Mouse (Mus musculus) hindbrain, embryonic 13.5 days (tissue): Measurements from ENCODE around the gene Tango6. TPM values are rescaled to one million over a fixed set of nuclear protein-coding genes. Genes with fewer than 3 reads are reported as not detected.

ENCODE experiments used
- ATAC-seq: fragments of 200-750 bp; cut with Nextera tagmentation; 2 replicates; pipeline ENCODE4 v1.8.0; 2017; ENCODE audit warnings: moderate TSS enrichment; ENCODE audit not compliant: low FRiP score
- H3K27ac ChIP-seq: fragments of 300-500 bp; sonication (generic); 2 replicates; pipeline ENCODE4 v1.5.1; 2015; ENCODE audit warnings: inconsistent platforms, mild to moderate bottlenecking, moderate library complexity
- H3K27me3 ChIP-seq: fragments of 300-500 bp; sonication (generic); 2 replicates; pipeline ENCODE4 v1.6.1; 2015; ENCODE audit warnings: mild to moderate bottlenecking, inconsistent platforms
- H3K36me3 ChIP-seq: fragments of 300-500 bp; sonication (generic); 2 replicates; pipeline ENCODE4 v1.6.1; 2015; ENCODE audit warnings: mild to moderate bottlenecking, inconsistent platforms
- H3K4me1 ChIP-seq: fragments of 300-500 bp; sonication (generic); replicated peaks from 2 replicates; pipeline ENCODE4 v1.6.1; 2015; ENCODE audit warnings: inconsistent platforms
- H3K4me2 ChIP-seq: fragments of 300-500 bp; sonication (generic); 2 replicates; pipeline ENCODE4 v1.6.1; 2015; ENCODE audit warnings: inconsistent platforms, mild to moderate bottlenecking, moderate library complexity
- H3K4me3 ChIP-seq: fragments of 300-500 bp; sonication (generic); 2 replicates; pipeline ENCODE4 v1.5.1; 2015; ENCODE audit warnings: mild to moderate bottlenecking, inconsistent platforms
- H3K9ac ChIP-seq: fragments of 300-500 bp; sonication (generic); 2 replicates; pipeline ENCODE4 v1.6.1; 2015; ENCODE audit warnings: mild to moderate bottlenecking, inconsistent platforms
- H3K9me3 ChIP-seq: fragments of 300-500 bp; sonication (generic); 2 replicates; pipeline ENCODE4 v1.6.1; 2016; ENCODE audit warnings: inconsistent platforms
- WGBS: fragments of 180-500 bp; shearing (Covaris S2); methylation state at CpG from one replicate; pipeline ENCODE4 v1.1.7; 2015; 5-methylcytosine and 5-hydroxymethylcytosine counted together
- polyA plus RNA-seq: library from polyadenylated mRNA; unstranded; fragments of >200 nt; fragmentation: Nextera tagmentation; extraction: Ambion mirVana; gene quantifications from 2 replicates; pipeline ENCODE4 v1.2.1, GENCODE M21; 2015

The Tango6 gene
- polyA plus RNA-seq, 1 experiment from 2014 or later, result 6.6 TPM

DNA sequence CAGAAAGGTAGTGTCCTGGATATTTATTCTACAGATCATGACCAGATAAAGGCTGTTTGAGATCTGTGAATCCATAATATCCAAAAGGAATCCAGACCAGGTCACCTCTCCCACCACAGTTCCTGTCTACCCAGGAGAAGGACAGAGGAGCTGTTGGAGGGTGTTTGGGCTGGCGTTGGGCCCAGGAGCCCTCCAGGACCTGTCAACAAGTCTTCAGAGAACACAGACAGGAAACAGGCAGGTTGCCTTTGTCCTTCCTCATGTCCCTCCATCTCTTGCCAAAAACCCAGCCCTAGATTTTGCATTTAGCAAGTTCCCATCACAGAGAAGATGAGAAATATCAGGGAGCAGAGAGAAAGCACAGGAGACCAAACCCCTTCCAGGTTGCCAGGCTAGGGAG is 152.0 kb downstream of the Tango6 start:
- 71% methylated on average over 1 of the region's 1 CpGs for WGBS

DNA sequence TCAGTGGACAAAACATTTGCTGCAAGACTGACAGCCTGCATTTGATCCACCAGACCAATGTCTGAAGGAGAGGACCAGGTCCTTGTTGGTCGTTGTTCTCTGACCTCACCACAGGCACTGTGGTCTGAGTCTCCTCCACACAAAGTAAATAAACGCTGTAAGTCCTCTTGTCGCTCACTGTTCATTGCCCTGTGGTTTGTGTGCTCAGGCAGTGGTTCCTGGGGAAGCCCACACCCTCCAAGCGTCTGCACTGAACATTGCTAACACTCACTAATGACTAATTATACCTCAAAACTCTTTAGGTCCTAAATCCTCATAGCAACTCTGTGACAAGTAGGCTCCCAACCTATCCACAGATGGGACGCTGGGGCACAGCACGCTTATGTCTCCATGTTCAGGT is 153.7 kb downstream of the Tango6 start:
- Histone ChIP-seq H3K36me3 (no peaks in the 10 kb centered on the region), H3K4me1 (peaks cover 18% of the 10 kb centered on the region), H3K27me3 (no peaks in the 10 kb centered on the region), H3K27ac (no peak overlapping the region), H3K9me3 (no peaks in the 10 kb centered on the region), H3K9ac (no peak overlapping the region), H3K4me3 (no peak overlapping the region), H3K4me2 (no peak overlapping the region)
- WGBS, result 90% methylated on average over 6 of the region's 6 CpGs
- ATAC-seq, result no peak

More for the DNA sequence above, 152.0 kb downstream of the Tango6 start:
- Histone ChIP-seq H3K4me3 (no peak overlapping the region), H3K9me3 (no peaks in the 10 kb centered on the region), H3K4me2 (no peak overlapping the region), H3K27me3 (no peaks in the 10 kb centered on the region), H3K27ac (no peak overlapping the region), H3K36me3 (no peaks in the 10 kb centered on the region), H3K4me1 (peaks cover 13% of the 10 kb centered on the region), H3K9ac (no peak overlapping the region)
- no peak for ATAC-seq

DNA sequence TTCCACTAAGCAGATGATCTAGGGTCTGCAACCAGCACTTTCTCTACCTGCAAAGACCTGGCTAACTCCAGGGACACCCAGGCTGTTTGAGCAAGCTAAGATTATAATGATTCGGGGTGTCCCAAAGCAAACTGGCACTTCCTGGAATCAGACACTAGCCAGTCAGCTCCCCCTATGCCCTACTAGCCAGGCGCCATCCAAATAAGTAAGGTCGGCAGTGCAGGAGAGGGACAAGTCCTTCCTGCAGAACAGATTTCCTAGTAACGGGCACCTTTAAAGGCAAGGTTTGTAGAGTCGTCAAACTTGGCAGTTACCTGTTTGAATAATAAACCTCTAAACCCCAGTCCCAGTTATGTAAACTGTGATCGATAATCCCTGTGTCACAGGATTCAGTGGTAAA is 155.9 kb downstream of the Tango6 start:
- Histone ChIP-seq H3K9me3 (no peaks in the 10 kb centered on the region), H3K4me1 (peaks cover 18% of the 10 kb centered on the region), H3K36me3 (peaks cover 3% of the 10 kb centered on the region), H3K27me3 (no peaks in the 10 kb centered on the region), H3K4me3 (no peak overlapping the region), H3K4me2 (no peak overlapping the region), H3K9ac (0 out of 2 replicates have a peak overlapping the region, but pooled peaks have one; percentile 58), H3K27ac (peak overlapping the region; percentile 81)
- 79% methylated on average over 6 of the region's 6 CpGs for WGBS
- no peak for ATAC-seq

DNA sequence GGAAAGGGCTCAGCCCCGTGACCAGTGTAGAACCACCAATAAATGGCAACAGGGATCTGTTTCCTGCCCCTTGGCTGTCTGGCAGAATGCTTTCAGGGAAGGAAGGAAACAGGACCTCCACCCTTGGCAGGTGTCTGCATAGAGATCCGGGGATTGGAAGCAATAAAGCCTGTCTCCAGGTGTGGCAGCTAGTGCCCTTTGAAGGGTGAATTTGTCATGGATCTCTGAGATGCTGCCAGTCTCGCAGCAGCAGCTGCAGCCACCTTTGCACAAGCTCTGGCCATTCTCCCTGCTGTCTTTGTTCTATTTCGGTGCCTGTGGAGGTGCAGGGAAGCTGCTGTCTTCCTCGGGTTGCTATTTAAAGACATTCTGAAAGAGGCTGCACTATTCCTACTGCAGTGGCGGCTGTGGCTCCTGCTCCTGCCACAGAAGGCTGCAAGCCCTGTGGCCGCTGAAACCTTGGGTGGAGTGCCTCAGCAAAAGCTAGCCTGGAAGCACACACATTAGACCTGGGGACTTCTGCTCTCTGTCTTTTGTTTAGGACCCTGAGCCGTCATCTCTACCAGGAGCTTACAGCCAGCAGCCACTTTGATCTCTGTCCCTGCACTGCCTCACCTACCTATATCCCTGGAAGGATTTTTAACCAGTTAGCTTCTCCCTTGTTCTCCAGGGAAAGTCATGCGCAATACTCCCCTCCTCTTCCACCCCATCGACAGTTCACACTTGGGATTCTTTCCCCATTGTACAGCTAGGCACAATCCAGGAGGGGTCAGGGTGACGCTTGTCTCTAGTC is 156.5 kb downstream of the Tango6 start:
- Histone ChIP-seq H3K4me2 (no peak overlapping the region), H3K9me3 (no peaks in the 10 kb centered on the region), H3K9ac (peak overlapping the region; percentile 58; the same call in 1 of the 2 replicates), H3K4me3 (no peak overlapping the region), H3K27me3 (no peaks in the 10 kb centered on the region), H3K36me3 (peaks cover 4% of the 10 kb centered on the region), H3K27ac (peak overlapping the region; percentile 81), H3K4me1 (peaks cover 18% of the 10 kb centered on the region)
- no peak for ATAC-seq
- WGBS, result 43% methylated on average over 11 of the region's 11 CpGs

DNA sequence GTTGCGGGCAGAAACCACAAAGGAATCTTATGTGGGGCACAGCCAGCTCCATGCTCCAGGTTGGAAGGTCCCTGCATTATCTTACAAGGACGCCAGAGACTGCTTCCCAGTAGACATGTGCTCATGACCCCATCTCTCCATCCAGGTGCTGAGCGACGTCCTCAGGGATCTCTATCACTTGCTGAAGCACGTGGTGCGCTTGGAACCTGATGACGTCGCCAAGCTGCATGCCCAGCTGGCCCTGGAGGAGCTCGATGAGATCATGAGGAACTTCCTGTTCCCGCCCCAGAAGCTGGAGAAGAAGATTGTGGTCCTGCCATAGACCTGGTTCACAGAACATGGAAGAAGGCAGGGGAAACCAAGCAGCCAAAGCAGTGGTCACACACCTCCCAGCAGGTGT is 167.2 kb downstream of the Tango6 start:
- Histone ChIP-seq H3K9me3 (no peaks in the 10 kb centered on the region), H3K27ac (no peak overlapping the region), H3K36me3 (peaks cover 10% of the 10 kb centered on the region), H3K4me3 (no peak overlapping the region), H3K4me1 (peaks cover 7% of the 10 kb centered on the region), H3K27me3 (no peaks in the 10 kb centered on the region), H3K4me2 (no peak overlapping the region), H3K9ac (no peak overlapping the region)
- no peak for ATAC-seq
- 91% methylated on average over 10 of the region's 10 CpGs for WGBS

DNA sequence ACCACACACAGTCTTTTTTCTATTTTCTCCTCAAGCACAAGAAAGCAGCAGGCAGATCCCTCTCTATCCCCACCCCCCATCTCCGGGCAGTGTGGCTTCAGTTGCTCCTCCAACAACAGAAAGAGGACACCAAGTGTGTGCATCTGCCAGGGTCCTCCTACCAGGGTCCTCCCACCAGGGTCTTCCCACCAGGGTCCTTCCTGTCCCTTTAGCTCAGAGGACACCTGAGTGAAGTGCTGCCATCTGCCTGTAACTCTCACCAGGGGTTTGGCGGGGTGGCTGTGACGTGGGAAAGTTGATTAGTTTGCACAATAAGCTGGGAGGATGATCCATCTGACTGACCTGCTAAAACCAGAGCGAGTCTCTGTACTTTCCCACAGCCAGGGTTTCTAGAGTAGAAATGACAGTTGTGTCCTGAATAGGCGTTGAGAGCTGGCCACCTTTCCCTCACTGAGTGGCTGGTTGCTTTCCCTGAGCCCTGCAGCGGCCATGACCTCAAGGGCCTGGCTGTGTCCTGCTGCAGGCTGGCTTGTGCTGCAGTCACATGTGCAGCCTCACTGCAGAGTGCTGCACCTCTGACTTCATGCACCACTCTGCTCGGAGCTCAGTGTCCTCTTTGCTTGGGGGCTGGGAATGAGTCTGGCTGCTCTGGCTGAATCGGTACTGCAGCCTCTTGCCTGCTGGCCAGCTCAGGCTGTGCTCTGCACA is 171.8 kb downstream of the Tango6 start:
- no peak overlapping the region for H3K4me3 ChIP-seq
- WGBS, result 50% methylated on average over 8 of the region's 8 CpGs
- no peak overlapping the region for H3K27ac ChIP-seq
- H3K9me3 ChIP-seq, result no peaks in the 10 kb centered on the region
- H3K36me3 ChIP-seq, result peaks cover 10% of the 10 kb centered on the region
- H3K4me1 ChIP-seq, result peaks cover 9% of the 10 kb centered on the region
- no peak for ATAC-seq
- H3K27me3 ChIP-seq, result no peaks in the 10 kb centered on the region
- H3K4me2 ChIP-seq, result no peak overlapping the region
- H3K9ac ChIP-seq, result peak overlapping the region; percentile 39; the same call in 1 of the 2 replicates

DNA sequence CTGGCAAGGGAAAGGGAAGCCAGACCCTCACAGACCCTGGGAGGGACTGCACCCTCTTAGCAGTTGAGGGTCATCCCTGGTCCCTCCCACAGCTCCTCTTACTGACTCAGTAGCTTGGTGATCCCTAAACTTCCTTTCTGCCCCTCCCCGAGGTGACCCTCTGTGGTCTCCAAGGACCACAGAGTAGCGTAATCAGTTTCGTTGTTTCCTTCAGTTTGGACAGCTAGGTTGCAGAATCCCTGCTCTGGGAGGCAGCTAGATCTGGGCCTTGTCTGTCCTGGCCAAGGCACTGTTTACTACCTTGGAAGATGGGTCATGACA is 172.3 kb downstream of the Tango6 start:
- Histone ChIP-seq H3K9ac (0 out of 2 replicates have a peak overlapping the region, but pooled peaks have one; percentile 39), H3K4me1 (peaks cover 9% of the 10 kb centered on the region), H3K36me3 (peaks cover 8% of the 10 kb centered on the region), H3K27ac (no peak overlapping the region), H3K4me3 (no peak overlapping the region), H3K9me3 (no peaks in the 10 kb centered on the region), H3K27me3 (no peaks in the 10 kb centered on the region), H3K4me2 (no peak overlapping the region)
- no peak for ATAC-seq
- WGBS, result 89% methylated on average over 3 of the region's 3 CpGs

DNA sequence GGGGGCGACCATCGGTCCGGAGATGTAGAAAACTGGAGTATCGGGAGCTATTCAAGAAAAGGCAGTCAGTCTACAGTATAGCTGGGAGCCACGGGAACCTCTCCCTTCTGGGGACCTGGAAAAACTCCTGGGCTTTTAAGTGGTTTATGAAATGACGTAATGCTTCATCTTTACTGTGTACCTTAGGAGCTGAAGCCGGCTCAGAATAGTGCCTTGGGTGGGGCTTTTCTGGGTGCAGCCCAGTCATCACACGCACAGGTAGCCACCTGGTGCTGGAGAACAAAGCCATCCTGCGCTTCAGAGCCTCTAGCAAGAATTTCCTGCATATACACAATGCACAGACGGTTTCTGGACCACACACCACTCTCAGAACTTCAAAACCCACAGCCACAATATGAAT is 180.0 kb downstream of the Tango6 start:
- no peak for ATAC-seq
- H3K9ac ChIP-seq, result no peak overlapping the region
- no peak overlapping the region for H3K4me2 ChIP-seq
- WGBS, result 93% methylated on average over 10 of the region's 10 CpGs
- H3K4me3 ChIP-seq, result no peak overlapping the region
- H3K36me3 ChIP-seq, result no peaks in the 10 kb centered on the region
- no peak overlapping the region for H3K27ac ChIP-seq
- H3K27me3 ChIP-seq, result peaks cover 8% of the 10 kb centered on the region; the same call in 1 of the 2 replicates
- H3K9me3 ChIP-seq, result no peaks in the 10 kb centered on the region
- no peaks in the 10 kb centered on the region for H3K4me1 ChIP-seq

DNA sequence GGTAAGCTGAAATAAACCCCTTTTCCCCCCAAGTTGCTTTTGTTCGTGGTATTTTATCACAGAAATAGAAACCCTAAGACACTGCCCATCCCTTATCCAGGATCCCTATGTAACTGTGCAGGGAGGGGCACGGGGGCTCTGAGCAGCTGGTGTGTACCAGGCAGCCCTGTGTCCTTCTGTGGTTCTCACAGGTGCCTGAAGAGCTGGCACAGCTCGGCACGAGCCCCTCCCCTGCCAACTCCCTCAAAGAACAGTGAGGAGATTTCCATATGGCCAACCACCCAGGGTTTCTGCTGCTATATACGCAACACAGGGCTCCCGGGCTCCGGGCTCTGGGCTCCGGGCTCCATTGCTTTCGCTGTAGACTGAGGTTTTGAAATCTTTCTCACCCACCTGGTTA is 182.5 kb downstream of the Tango6 start:
- Histone ChIP-seq H3K27me3 (peaks cover 33% of the 10 kb centered on the region), H3K4me1 (peaks cover 6% of the 10 kb centered on the region), H3K36me3 (no peaks in the 10 kb centered on the region), H3K27ac (no peak overlapping the region), H3K9ac (no peak overlapping the region), H3K4me2 (no peak overlapping the region), H3K9me3 (no peaks in the 10 kb centered on the region), H3K4me3 (no peak overlapping the region)
- WGBS, result 82% methylated on average over 9 of the region's 9 CpGs
- ATAC-seq, result no peak

DNA sequence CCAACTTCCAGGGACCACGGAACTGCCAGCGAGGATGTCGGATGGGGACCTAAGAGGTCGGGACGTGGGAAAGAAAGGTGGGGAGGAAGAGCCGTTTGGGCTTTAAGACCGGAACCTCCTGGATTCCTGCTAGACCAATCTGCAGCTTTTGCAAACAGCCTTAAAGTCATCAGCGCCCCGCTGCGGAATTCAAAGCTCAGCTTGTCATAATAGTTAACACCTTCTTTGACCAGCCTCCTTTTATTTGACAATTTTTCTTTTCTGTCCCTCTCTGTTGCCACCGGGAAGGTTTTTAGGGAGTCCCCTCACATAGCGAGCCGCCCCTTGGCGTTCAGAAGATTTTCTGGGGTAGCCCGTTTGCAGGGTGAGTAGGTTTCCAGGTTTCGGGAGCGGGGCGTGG is 187.2 kb downstream of the Tango6 start, which contains the start of gene Has3:
Has3 (plus strand) TSS at position 192 of the 400 bp plus-strand sequence.
- Histone ChIP-seq H3K4me1 (peaks cover 35% of the 10 kb centered on the region), H3K27me3 (peaks cover 64% of the 10 kb centered on the region), H3K9me3 (no peaks in the 10 kb centered on the region), H3K27ac (peak within 1 kb of the TSS; percentile 71), H3K4me2 (peak within 1 kb of the TSS; percentile 96), H3K36me3 (peaks cover 12% of the 10 kb centered on the region), H3K4me3 (peak within 1 kb of the TSS; percentile 68), H3K9ac (peak within 1 kb of the TSS; percentile 83)
- no peak for ATAC-seq
- WGBS, result under 1% methylated on average over 18 of the region's 18 CpGs

DNA sequence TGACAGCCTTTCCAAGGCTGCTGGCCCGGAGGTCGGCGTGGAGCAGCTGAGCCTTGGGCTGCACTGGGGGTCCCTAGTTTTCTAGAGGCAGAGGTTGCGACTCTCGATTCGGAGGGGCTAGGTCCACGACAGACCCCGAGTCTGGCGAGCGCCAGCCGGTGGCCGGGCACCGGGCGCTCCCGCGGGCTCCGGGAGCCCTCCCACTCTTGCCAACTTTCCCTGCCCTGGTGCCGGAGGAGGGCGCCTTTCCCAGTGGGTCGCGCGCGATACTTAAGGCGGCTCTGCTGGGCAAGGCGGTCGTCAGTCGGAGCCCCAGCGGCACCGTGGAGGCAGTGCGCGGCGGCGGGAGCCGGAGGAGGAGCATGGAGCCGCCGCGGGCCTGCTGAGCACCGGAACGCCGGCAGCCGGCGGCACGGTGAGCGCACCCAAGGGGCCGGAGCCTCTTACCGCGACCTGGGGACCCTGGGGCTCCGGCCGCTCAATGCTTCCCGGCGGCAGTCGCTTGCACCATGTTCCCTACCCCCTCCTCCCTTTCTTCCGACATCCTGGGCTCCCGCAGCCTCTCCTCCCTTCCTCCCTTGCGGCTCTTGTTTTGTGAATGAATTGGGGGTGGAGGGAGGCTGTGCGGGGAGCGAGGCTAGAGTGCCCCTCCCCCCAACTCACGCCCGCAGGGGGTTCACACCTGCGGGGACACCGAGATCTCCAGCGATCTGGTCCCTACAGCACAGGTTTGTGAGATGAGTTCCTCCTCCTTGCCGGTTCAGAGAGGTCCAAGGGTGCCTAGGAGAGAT is 187.9 kb downstream of the Tango6 start:
- ATAC-seq, result peak; percentile 80
- under 1% methylated on average over 61 of the region's 63 CpGs for WGBS

DNA sequence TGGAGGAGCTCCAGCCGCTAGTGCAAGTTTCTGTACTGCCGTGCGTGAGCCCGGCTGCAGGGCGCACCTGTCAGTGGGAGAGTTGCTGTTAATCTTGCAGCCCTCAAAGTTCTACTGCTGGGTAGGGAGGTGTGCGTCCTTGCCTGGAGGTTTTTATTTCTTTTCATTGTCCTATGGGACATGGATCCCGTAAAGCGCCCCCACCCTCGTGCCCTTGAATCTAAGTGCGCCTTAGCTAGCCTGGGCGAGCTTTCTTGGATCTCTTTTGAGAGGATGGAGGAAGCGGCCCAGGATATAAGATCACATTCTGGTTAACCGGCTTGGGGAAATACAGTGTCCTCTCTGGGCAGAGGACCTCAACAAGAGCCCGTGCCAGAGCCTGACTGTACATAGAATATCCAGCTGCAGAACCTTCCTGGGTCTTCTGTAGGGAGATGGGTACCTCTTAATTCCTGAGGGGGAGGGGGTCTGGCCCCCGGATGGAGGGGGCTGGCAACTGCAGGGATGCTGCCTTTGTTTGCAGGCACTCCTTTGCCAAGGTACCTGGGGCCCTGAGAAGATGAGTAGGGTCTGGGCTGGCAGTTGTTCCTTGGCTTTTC is 188.6 kb downstream of the Tango6 start:
- ATAC-seq, result peak; percentile 32
- Histone ChIP-seq H3K27ac (peak overlapping the region; percentile 71), H3K4me3 (peak overlapping the region; percentile 68), H3K9me3 (no peaks in the 10 kb centered on the region), H3K36me3 (peaks cover 14% of the 10 kb centered on the region), H3K4me1 (peaks cover 35% of the 10 kb centered on the region), H3K27me3 (peaks cover 64% of the 10 kb centered on the region), H3K9ac (peak overlapping the region; percentile 83), H3K4me2 (peak overlapping the region; percentile 96)
- WGBS, result 0% methylated on average over 15 of the region's 15 CpGs

More for the DNA sequence above, 187.9 kb downstream of the Tango6 start:
- no peaks in the 10 kb centered on the region for H3K9me3 ChIP-seq
- peaks cover 35% of the 10 kb centered on the region for H3K4me1 ChIP-seq
- peak overlapping the region; percentile 71 for H3K27ac ChIP-seq
- peaks cover 12% of the 10 kb centered on the region for H3K36me3 ChIP-seq
- H3K4me2 ChIP-seq, result peak overlapping the region; percentile 96
- H3K4me3 ChIP-seq, result peak overlapping the region; percentile 68
- H3K9ac ChIP-seq, result peak overlapping the region; percentile 83
- H3K27me3 ChIP-seq, result peaks cover 64% of the 10 kb centered on the region
